ENCODE assay signal across 18 mouse cellular contexts in genomic region chr5:52125854-52126253, GRCm38 (mm10).
DNase-seq lines count a peak whose midpoint lies in the region; ATAC-seq and TF ChIP-seq lines count a peak whose summit lies in the region.
"Had no signal": no experiment of that assay in that cellular context is flagged by ENCODE, and none has a peak within 500 bp of the region (broad histone marks: within the 10 kb centered on the region; RNA-seq: fewer than 3 reads in every experiment).

No protein-coding gene starts in this region.

- ATAC-seq in embryonic facial prominence, embryonic 14.5 days (ENCODE audit: low read depth), result peak; percentile 81
- ATAC-seq in stomach, postnatal 0 days (ENCODE audit: low FRiP score, low TSS enrichment), result peak; percentile 54; the same call in 1 of the 2 replicates
- ATAC-seq: forebrain, embryonic 14.5 days had no signal

- no peaks in the 10 kb centered on the region for H3K9me3 ChIP-seq in embryonic facial prominence, embryonic 14.5 days (ENCODE audit: control insufficient read depth, low read length)
- no peaks in the 10 kb centered on the region for H3K9me3 ChIP-seq in stomach, postnatal 0 days (ENCODE audit: control insufficient read depth, low read length)
- H3K9me3 ChIP-seq: embryonic facial prominence, embryonic 15.5 days; forebrain, embryonic 10.5 days; heart, embryonic 13.5 days; hindbrain, embryonic 15.5 days had no signal

- no peak overlapping the region for H3K4me2 ChIP-seq in embryonic facial prominence, embryonic 14.5 days (ENCODE audit: low read depth, low read length)
- H3K4me2 ChIP-seq in stomach, postnatal 0 days (replicated peaks; ENCODE audit: low read depth), result no peak overlapping the region
- H3K4me2 ChIP-seq: embryonic facial prominence, embryonic 15.5 days; heart, embryonic 13.5 days; hindbrain, embryonic 15.5 days had no signal

- no peaks in the 10 kb centered on the region for H3K27me3 ChIP-seq in heart, adult 2 months (ENCODE audit: control insufficient read depth, insufficient read depth, low read length)
- no peaks in the 10 kb centered on the region for H3K27me3 ChIP-seq in embryonic facial prominence, embryonic 14.5 days (replicated peaks; ENCODE audit: control insufficient read depth, insufficient read depth, low read length)
- no peaks in the 10 kb centered on the region for H3K27me3 ChIP-seq in stomach, postnatal 0 days (ENCODE audit: control insufficient read depth, insufficient read depth, low read length)
- H3K27me3 ChIP-seq: embryonic facial prominence, embryonic 15.5 days; heart, embryonic 13.5 days; hindbrain, embryonic 15.5 days had no signal

- TF ChIP-seq POLR2A in heart, adult 2 months (IDR thresholded peaks at IDR 0.05; ENCODE audit: insufficient read depth, low read depth, low read length), result no peak

- H3K9ac ChIP-seq in heart, adult 2 months (ENCODE audit: low read depth, low read length), result no peak overlapping the region
- no peak overlapping the region for H3K9ac ChIP-seq in embryonic facial prominence, embryonic 14.5 days (ENCODE audit: low read depth, low read length)
- H3K9ac ChIP-seq in stomach, postnatal 0 days (ENCODE audit: low read length), result no peak overlapping the region
- H3K9ac ChIP-seq: embryonic facial prominence, embryonic 15.5 days; heart, embryonic 13.5 days; hindbrain, embryonic 15.5 days had no signal

- TF ChIP-seq EP300 in heart, adult 2 months (IDR thresholded peaks at IDR 0.05; ENCODE audit: insufficient read depth, low read depth, low read length), result no peak
- TF ChIP-seq EP300 in stomach, postnatal 0 days (optimal IDR thresholded peaks at IDR 0.05), result no peak

- no peaks in the 10 kb centered on the region for H3K36me3 ChIP-seq in heart, adult 2 months (ENCODE audit: control insufficient read depth, insufficient read depth, low read length)
- no peaks in the 10 kb centered on the region for H3K36me3 ChIP-seq in embryonic facial prominence, embryonic 14.5 days (ENCODE audit: control insufficient read depth, insufficient read depth, low read length)
- H3K36me3 ChIP-seq in stomach, postnatal 0 days (ENCODE audit: control insufficient read depth, insufficient read depth, low read length), result no peaks in the 10 kb centered on the region
- H3K36me3 ChIP-seq: embryonic facial prominence, embryonic 15.5 days; forebrain, embryonic 10.5 days; heart, embryonic 13.5 days; hindbrain, embryonic 15.5 days had no signal

- peak; percentile 78 for DNase-seq in heart, adult 11 months
- DNase-seq in heart, adult 2 months, result no peak
- DNase-seq in CD4-positive helper T cell, adult 2 months (ENCODE audit: low read depth, low spot score), result peak; percentile 34
- DNase-seq in embryonic facial prominence, embryonic 14.5 days (ENCODE audit: low spot score), result peak; percentile 61
- DNase-seq in stomach, postnatal 0 days (ENCODE audit: low spot score), result no peak
- DNase-seq in gastrocnemius, postnatal 14 days, result no peak
- no peak for DNase-seq in cerebellum, adult 9-11 months
- DNase-seq: adrenal gland, adult 8-10 months; adrenal gland, postnatal 36 days; cerebellum, adult 2 months; cerebellum, postnatal 14 days; heart, postnatal 36 days had no signal

- H3K79me2 ChIP-seq in heart, adult 2 months (replicated peaks; ENCODE audit: control insufficient read depth, insufficient read depth, low read length), result no peaks in the 10 kb centered on the region

- no peak for TF ChIP-seq CTCF in heart, adult 2 months (IDR thresholded peaks at IDR 0.05)
- TF ChIP-seq CTCF in stomach, postnatal 0 days (IDR thresholded peaks at IDR 0.05; ENCODE audit: low read depth), result no peak

- intact Hi-C loops in heart, adult 2 months (cut with DNase I), result no loop called here
- intact Hi-C loops in gastrocnemius, postnatal 14 days (cut with DNase I; ENCODE audit: low total_unique reads), result no loop called here

- WGBS in heart, adult 2 months, result 83% methylated on average over 8 of the region's 8 CpGs
- WGBS in embryonic facial prominence, embryonic 14.5 days, result 38% methylated on average over 8 of the region's 8 CpGs
- 53% methylated on average over 8 of the region's 8 CpGs for WGBS in stomach, postnatal 0 days

- H3K4me1 ChIP-seq in heart, adult 2 months (ENCODE audit: control insufficient read depth, insufficient read depth, low read length), result no peaks in the 10 kb centered on the region
- no peaks in the 10 kb centered on the region for H3K4me1 ChIP-seq in embryonic facial prominence, embryonic 14.5 days (ENCODE audit: control insufficient read depth, insufficient read depth, low read length)
- H3K4me1 ChIP-seq in stomach, postnatal 0 days (replicated peaks; ENCODE audit: control insufficient read depth, insufficient read depth), result no peaks in the 10 kb centered on the region
- H3K4me1 ChIP-seq: forebrain, embryonic 10.5 days; heart, embryonic 13.5 days; hindbrain, embryonic 15.5 days had no signal

- H3K27ac ChIP-seq in heart, adult 2 months, result no peak overlapping the region
- H3K27ac ChIP-seq in embryonic facial prominence, embryonic 14.5 days (replicated peaks; ENCODE audit: low read depth, low read length), result no peak overlapping the region
- no peak overlapping the region for H3K27ac ChIP-seq in stomach, postnatal 0 days (replicated peaks)
- H3K27ac ChIP-seq: embryonic facial prominence, embryonic 15.5 days; forebrain, embryonic 10.5 days; heart, embryonic 13.5 days; hindbrain, embryonic 15.5 days had no signal

- H3K4me3 ChIP-seq in heart, adult 2 months, result no peak overlapping the region
- no peak overlapping the region for H3K4me3 ChIP-seq in embryonic facial prominence, embryonic 14.5 days (ENCODE audit: low read depth, low read length)
- H3K4me3 ChIP-seq in stomach, postnatal 0 days (ENCODE audit: low read depth, low read length), result no peak overlapping the region
- H3K4me3 ChIP-seq: embryonic facial prominence, embryonic 15.5 days; erythroblast, embryonic 14.5 days; forebrain, embryonic 10.5 days; heart, embryonic 13.5 days; hindbrain, embryonic 15.5 days had no signal

Comparison
In these comparisons a context has a peak if more than half of its experiments do, and no peak if none do; other contexts are left out.
1. DNase-seq: peak in heart, adult 11 months (single experiment), CD4-positive helper T cell, adult 2 months (single experiment) and embryonic facial prominence, embryonic 14.5 days (single experiment); none in heart, adult 2 months (0 of 2), stomach, postnatal 0 days (single experiment), gastrocnemius, postnatal 14 days (single experiment) and cerebellum, adult 9-11 months (single experiment).